Mouse (Mus musculus) thymus, adult 2 months (tissue): ENCODE measurements around the gene Armh4.
"Not testable (repeated sequence)": the region's sequence is repeated elsewhere in the genome, so short reads cannot be mapped to it uniquely, and the experiment has no call there.

ENCODE experiments used
- CTCF ChIP-seq: fragments of 200-500 bp; IDR thresholded peaks from 2 replicates; pipeline ENCODE4 v1.5.1; 2012; ENCODE audit warnings: mild to moderate bottlenecking, control low read depth, low read length, moderate library complexity, borderline replicate concordance; ENCODE audit not compliant: control insufficient read depth, poor library complexity, insufficient read depth; ENCODE audit errors: extremely low read depth
- POLR2A ChIP-seq: fragments of 200-500 bp; IDR thresholded peaks from 2 replicates; pipeline ENCODE4 v1.6.1; 2012; ENCODE audit warnings: mild to moderate bottlenecking, low read length, control low read depth, moderate library complexity; ENCODE audit not compliant: control insufficient read depth, poor library complexity, insufficient read depth; ENCODE audit errors: extremely low read depth

DNA sequence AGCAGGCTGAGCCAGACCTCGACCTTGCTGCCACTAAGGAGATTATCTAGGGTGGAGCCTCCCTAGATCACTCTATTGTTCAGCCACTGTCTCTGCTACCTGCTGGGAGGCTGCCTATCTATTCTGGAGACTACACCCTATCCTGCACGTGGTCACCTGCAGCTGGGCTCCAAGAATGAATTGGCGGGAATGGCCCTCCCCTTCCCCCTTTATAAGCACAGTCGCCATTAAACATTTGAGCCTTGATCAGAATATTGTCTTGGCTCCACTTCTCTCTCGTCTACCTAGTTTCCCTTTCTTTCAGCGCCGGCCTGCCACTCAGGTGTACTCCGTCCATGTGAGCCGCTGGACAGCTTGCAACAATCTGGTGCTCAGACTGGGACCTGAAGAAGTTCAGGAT, 29.8 kb upstream of the Armh4 start:
- not testable (repeated sequence) for TF ChIP-seq CTCF, POLR2A
